Mouse (Mus musculus): ENCODE measurements at regions not wholly inside any gene's neighbourhood (a gene's known extent, or its start where the extent isn't known, plus 50 kb on each side); places are given as distances from the start of the nearest gene placed in this dataset.

- DNase-seq (ENCODE audit: low read depth in 1 of 2, low spot score in 2 of 2): no peak
Observed at GRCm38 (mm10) chr13:31396216-31396910, 159.6 kb upstream of the Foxq1 start.

- DNase-seq (ENCODE audit: low read depth in 1 of 2, low spot score in 2 of 2): no peak
Observed at GRCm38 (mm10) chr13:31397246-31397645, 158.7 kb upstream of the Foxq1 start.

GRCm38 (mm10) chr13:31400401-31400800, 155.5 kb upstream of the Foxq1 start:
- no peak for DNase-seq (ENCODE audit: low read depth in 1 of 2, low spot score in 2 of 2)

GRCm38 (mm10) chr13:31405312-31405711, 150.6 kb upstream of the Foxq1 start:
- DNase-seq (ENCODE audit: low read depth in 1 of 2, low spot score in 2 of 2): no peak

GRCm38 (mm10) chr13:31408439-31409122, 147.4 kb upstream of the Foxq1 start:
- no peak for DNase-seq (ENCODE audit: low read depth in 1 of 2, low spot score in 2 of 2)

- DNase-seq (ENCODE audit: low read depth in 1 of 2, low spot score in 2 of 2): no peak
Observed at GRCm38 (mm10) chr13:31409123-31409513, 146.8 kb upstream of the Foxq1 start.

- no peak for DNase-seq (ENCODE audit: low read depth in 1 of 2, low spot score in 2 of 2)
Observed at GRCm38 (mm10) chr13:31421556-31421955, 134.4 kb upstream of the Foxq1 start.

- no peak for DNase-seq (ENCODE audit: low read depth in 1 of 2, low spot score in 2 of 2)
Observed at GRCm38 (mm10) chr13:31423599-31423998, 132.3 kb upstream of the Foxq1 start.

GRCm38 (mm10) chr13:31425825-31426500, 130.0 kb upstream of the Foxq1 start:
- DNase-seq (ENCODE audit: low read depth in 1 of 2, low spot score in 2 of 2): no peak

- DNase-seq (ENCODE audit: low read depth in 1 of 2, low spot score in 2 of 2): no peak
Observed at GRCm38 (mm10) chr13:31436434-31436833, 119.5 kb upstream of the Foxq1 start.

GRCm38 (mm10) chr13:31439761-31440627, 115.9 kb upstream of the Foxq1 start:
- no peak for DNase-seq (ENCODE audit: low read depth in 1 of 2, low spot score in 2 of 2)

GRCm38 (mm10) chr13:31458883-31459282, 97.1 kb upstream of the Foxq1 start:
- DNase-seq (ENCODE audit: low read depth in 1 of 2, low spot score in 2 of 2): no peak

GRCm38 (mm10) chr13:31465141-31465540, 90.8 kb upstream of the Foxq1 start:
- no peak for DNase-seq (ENCODE audit: low read depth in 1 of 2, low spot score in 2 of 2)

- no peak for DNase-seq (ENCODE audit: low read depth in 1 of 2, low spot score in 2 of 2)
Observed at GRCm38 (mm10) chr13:31465711-31466110, 90.2 kb upstream of the Foxq1 start.

GRCm38 (mm10) chr13:31468131-31468530, 87.8 kb upstream of the Foxq1 start:
- no peak for DNase-seq (ENCODE audit: low read depth in 1 of 2, low spot score in 2 of 2)

- no peak for DNase-seq (ENCODE audit: low read depth in 1 of 2, low spot score in 2 of 2)
Observed at GRCm38 (mm10) chr13:31468983-31469382, 87.0 kb upstream of the Foxq1 start.

GRCm38 (mm10) chr13:31472366-31472765, 83.6 kb upstream of the Foxq1 start:
- DNase-seq (ENCODE audit: low read depth in 1 of 2, low spot score in 2 of 2): no peak

GRCm38 (mm10) chr13:31472804-31473203, 83.1 kb upstream of the Foxq1 start:
- no peak for DNase-seq (ENCODE audit: low read depth in 1 of 2, low spot score in 2 of 2)

- DNase-seq (ENCODE audit: low read depth in 1 of 2, low spot score in 2 of 2): no peak
Observed at GRCm38 (mm10) chr13:31473275-31473674, 82.7 kb upstream of the Foxq1 start.

- no peak for DNase-seq (ENCODE audit: low read depth in 1 of 2, low spot score in 2 of 2)
Observed at GRCm38 (mm10) chr13:31475845-31476244, 80.1 kb upstream of the Foxq1 start.

- no peak for DNase-seq (ENCODE audit: low read depth in 1 of 2, low spot score in 2 of 2)
Observed at GRCm38 (mm10) chr13:31477171-31477867, 78.6 kb upstream of the Foxq1 start.
